Mouse (Mus musculus) activated CD4-positive, CD25-positive, alpha-beta regulatory T cell, adult 4 months (primary cell): ENCODE data around the gene Fxr1. TPM values are rescaled to one million over a fixed set of nuclear protein-coding genes. Genes with fewer than 3 reads are reported as not detected.
"Not testable (repeated sequence)": the region's sequence is repeated elsewhere in the genome, so short reads cannot be mapped to it uniquely, and the experiment has no call there.

Source experiments
- ATAC-seq: one replicate; pipeline ENCODE4 v1.8.0; 2017
- polyA plus RNA-seq, 2 experiments: library from polyadenylated mRNA; unstranded; fragments of 100-300 nt; shearing (Covaris generic); gene quantifications; one replicate each; pipeline ENCODE4 v1.2.1; 2017

Gene Fxr1
- polyA plus RNA-seq, 2 experiments from 2014 or later, result 52.6 to 54.2 TPM

DNA sequence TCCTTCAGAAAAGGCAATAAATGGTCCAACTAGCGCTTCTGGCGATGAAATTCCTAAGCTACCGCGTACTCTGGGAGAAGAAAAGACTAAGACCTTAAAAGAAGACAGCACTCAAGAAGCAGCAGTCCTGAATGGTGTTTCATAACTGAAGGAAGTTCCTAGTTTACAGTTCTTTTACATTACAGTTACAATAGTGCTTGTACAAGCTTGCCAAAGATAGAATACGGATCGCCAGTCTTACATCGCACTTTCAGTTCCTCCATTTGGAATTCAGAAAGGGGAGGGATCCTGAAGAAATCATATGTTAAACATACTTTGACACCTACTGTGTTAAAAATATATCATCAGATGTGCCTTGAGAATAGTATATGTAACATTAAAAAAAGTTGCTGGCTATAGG lies 49.2 kb downstream of the Fxr1 start:
- ATAC-seq, result not testable (repeated sequence)

DNA sequence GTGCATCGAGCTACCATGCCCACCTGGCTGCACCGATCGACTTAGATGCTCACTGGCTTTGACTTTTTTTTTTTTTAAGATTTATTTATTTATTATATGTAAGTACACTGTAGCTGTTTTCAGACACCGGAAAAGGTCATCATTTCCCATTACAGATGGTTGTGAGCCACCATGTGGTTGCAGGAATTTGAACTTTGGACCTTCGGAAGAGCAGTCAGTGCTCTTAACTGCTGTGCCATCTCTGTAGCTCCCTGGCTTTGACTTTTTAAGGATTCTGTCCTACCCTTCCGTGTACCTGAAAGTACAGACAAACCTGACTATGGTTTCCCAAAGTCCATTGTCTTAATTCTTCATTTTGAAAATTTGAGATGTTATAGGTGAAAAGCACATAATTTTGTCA lies 53.0 kb downstream of the Fxr1 start:
- ATAC-seq, result no peak

DNA sequence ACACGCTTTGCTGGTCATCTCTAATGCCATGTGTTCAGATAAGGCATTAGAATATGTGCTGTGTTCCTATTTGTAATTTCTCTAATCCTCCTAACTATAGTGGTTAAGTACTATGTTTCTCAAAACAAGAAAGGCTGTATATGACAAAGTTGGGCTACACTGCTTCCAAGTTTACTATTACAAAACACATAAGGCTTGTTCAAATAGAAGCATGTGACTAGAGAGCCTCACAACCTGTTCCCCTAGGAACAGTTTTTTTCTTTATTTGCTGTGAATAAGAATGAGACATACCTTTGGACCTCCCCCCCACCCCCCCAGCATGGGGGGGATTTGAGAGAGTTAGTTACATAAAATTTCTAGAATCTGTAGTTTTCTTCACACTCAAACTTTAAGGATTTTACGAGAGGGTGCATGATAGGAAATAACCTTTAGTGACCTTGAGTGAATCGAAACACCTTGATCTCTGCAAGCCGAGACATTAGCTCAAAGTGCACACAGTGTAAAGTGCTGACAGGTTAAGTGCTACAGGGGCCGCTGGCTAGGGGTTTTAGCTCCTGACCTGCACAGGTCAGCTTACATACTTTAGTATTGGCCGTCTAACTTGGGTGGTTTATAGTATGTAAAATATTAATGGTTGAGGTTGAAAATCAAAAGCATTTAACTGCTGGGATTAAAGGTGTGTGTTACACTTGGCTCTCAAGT lies 56.5 kb downstream of the Fxr1 start:
- ATAC-seq, result no peak

DNA sequence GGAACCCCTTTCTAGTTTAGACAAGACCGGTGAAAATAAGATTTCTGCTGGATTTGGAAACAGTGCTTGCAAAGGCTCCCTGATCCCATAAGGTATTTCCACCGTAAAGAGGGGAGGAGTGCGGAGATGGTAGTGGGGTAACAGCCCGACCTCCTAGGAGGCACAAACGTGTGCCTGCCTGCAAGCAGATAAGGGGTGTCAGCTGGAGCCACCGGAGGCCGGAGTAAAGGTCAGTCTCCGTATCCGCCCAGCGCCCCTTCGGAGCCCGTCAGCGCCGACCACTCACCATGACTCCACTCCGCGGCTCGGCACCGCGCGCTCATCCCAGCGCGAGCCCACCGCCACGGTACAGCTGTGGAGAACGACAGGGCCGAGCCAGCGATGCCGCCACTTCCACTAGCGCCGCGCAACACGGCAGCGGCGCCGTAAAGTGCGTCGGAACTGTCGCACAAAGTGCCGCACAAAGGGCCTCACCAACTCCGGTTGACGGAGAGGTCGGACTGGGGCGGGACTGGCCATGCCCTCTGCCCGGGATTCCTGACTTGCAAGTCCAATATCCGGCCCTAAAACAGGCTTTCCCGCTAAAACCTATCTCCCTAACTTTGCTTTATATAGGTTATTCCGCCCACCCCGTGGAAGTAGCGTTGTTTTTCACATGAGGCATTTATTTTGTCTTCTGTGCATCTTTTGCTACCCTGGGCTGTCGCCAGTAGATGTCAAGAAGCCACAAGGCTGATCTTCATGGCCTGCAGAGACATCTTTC lies 61.3 kb downstream of the Fxr1 start, which contains the start of gene Dnajc19:
Gene Dnajc19, minus strand, starts transcription at position 422 of the 763 bp plus-strand sequence.
- ATAC-seq, result peak; percentile 78

DNA sequence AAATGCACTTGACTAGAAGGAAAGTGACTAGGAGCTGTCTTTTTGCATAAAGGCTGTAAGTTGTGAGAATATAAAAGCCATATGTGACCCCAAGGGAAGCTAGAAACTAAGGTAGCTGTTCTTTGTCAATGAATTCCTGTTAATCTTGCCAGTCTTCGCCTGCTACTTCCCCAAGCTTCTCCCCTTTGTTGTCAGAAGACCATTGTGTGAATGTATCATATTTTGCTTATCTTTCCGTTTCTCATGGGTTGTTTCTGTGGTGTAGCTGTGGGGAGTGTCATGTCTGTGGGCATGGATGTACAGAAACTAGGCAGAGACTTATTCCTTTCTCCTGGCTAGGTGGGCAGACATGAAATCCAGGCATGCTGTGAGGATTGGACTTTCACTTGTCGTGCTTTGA lies 62.2 kb downstream of the Fxr1 start:
- ATAC-seq, result no peak

DNA sequence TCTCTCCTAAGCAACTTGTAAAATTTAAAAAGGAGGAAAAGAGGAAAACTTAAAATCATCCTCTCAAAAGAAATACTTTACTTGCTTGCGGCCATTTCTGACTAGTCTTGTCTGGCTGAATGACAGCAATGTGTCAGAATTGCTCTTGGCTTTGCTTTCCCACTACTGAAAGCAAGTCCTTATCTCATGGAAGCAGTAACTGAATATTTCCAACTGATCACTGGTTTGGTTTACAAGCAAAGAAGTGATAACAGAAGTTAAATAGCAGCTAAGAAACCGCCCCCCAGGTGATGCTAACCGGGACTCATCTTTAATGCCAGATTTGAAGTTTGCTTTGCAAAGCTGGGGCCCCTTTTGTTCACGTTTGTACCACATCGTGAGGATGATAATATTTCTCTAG lies 63.9 kb downstream of the Fxr1 start:
- no peak for ATAC-seq

DNA sequence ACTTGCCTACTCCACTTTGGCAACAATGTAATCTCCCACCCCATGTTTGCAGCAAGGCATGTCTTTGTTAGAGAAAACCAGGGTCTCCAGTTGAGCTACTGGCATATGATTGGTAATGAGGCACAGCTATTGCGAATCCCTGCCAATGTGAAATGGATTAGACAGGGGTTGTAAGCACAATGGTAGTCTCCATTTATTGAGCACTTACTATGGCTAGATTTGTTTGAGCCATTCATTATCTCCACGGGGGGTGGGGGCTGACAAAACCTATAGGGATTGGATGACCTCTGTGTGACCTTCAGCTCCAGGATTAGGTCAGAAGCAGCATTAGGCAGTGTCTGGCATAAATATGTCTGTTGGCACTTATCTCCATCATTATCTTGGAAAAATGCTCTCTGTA lies 83.1 kb downstream of the Fxr1 start:
- ATAC-seq, result no peak

DNA sequence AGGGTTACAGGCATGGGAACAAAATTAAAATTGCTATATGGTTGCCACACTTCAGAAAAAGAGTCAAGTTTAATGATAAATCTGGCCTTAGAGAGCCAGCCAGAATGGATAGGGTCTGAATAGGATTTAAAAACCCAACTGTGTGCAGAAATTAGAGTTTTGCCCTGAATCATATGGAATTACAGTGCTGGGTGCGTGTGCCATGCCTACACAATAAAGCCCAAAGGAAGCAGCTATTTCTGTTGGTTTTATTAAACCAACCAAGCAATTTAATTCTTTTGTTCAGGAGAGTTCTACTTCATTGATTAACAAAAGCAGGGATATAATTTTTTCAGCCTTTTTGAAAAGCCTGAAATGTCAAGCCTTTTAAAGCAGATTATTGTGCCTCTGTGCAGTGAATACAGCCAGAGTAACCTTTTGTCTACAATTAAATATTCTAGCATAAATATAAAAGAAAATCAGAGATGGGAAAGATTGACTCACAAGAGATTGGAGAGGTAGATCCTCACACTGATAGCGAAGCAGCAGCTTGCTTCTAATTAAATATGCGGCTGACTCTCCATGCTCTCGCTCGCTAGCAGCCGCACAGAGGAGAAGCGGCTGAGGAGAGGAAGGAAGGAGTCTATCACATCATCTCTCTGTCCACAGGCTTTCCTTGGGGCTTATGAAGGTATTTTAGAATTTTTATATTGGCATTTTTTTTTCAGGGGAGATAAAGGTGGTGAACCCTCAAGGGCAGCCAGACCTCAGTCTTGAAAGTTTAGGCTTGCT lies 84.3 kb downstream of the Fxr1 start:
- no peak for ATAC-seq

DNA sequence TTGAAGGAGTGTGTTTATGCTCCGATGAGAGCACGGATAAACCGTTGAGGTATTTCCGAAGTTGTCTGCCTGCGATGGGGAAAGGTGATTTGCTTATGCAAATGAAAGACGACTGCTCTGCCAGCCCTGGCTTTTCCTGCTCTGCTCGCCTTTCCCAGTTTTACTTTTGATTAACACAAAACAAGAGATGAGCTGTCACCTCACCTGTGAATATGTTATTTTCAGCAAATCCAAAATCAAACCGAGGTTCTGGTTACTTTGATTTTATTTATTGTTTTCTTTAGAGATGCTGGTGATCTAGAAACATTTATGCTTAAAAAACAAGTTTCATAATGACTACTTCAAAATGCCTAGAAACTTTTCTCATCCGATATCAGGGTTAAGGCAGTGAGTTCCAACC lies 86.7 kb downstream of the Fxr1 start:
- no peak for ATAC-seq

DNA sequence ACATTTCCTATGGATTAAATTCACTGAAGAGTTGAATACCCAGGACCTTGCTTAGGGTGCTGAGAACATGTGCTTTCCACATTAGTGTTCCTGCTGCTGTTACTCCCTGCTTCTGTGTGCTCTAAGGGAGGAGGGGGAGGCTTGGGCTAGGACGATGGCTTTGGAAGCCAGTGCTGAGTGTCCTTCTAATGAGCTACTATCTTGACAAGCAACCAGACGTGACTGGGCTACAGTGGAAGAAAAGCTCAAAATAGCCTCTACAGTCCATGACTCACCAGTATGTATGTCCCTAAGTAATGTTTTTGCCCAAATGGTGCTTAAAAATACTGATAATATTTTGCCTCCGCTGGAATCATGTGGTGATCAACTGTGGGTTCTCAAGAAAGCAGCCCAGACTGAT lies 87.9 kb downstream of the Fxr1 start:
- ATAC-seq, result no peak

DNA sequence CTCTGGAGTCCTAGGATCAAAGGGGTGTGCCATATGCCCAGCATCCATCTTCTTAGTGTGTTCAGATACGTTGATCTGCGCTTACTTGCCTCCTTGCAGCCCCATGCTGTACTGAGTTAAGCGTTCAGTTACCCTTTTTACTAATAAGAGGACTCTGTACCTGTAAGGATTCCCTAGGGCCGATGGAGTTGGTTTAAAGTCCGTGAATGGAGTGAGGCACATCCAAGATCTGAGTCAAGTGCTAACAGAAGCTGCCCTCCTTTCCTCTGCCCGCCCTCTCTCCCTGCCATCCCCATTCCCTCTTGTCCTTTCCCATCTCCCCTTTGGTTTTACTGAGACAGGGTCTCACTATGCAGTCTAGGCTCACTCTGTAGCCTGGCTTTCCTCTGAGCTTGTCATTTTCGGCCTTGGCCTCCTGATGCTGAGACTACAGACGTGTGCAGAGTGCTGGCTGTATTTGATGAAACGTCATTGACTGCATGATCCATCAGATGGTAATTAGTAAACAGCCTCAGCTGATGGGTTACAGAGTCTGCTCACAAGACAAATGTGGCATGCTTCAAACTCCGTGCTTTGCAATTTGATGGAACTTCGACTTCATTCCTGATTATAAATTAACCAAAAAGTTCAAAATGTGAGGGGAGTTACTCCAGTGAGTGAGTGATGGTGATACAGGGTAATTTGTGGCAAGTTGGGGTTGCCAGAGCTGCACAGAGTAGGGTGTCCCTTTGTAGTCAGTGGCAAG lies 92.4 kb downstream of the Fxr1 start:
- ATAC-seq, result no peak

DNA sequence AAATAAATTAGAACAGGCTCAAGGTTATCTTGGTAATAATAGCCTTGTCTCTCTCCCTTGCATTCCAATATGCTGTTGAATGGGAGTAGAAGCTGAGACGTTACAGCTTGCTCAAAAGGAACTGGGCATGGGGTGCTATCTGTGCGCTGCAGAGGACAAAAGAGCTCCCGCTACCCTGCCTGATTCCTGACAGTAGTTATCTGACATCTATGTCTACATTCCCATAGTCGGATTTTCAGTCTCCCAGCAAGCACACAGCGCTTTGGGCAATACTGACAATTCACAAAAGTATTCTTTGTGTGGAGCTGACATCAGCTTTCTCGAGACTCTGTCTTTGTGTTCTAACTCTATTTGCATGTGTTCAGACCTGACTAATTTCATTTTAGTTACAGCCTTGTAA lies 96.1 kb downstream of the Fxr1 start:
- no peak for ATAC-seq

DNA sequence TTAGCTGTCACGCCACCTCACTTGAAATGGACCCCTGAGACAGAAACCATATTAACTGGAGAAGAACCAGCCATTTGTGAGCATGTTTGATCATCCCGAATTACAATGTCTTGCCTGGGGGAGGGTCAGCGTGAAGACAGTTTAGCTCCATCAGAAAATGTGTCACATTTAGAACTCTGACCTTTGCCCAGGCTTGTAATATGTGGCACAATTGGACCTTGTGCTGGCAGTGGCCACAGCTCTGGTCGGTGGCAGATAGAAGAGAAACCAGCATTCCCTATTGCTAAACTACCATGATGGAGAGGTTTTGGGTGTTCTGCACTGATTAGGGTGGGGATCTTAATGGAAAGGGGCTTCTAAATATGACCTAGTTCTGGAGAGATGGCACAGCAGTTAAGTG lies 100.1 kb downstream of the Fxr1 start:
- no peak for ATAC-seq

Other genes starting within 250 kb of the Fxr1 start
- gene Ttc14, start 220.1 kb upstream of the Fxr1 start, polyA plus RNA-seq, result 10 to 100 TPM; 14.8 to 22.9 TPM
- under 1 TPM in 1 of 2 experiments, not detected in 1; 0.82 TPM for gene Ccdc39, start 175.6 kb upstream of the Fxr1 start, polyA plus RNA-seq
- gene Dnajc19, start 61.4 kb downstream of the Fxr1 start, polyA plus RNA-seq, result 100 to 1,000 TPM; 130 to 163 TPM